Mouse (Mus musculus): Measurements from ENCODE around the gene Bin2. TPM values are rescaled to one million over a fixed set of nuclear protein-coding genes. Genes with fewer than 3 reads are reported as not detected.
"Not testable (repeated sequence)": the region's sequence is repeated elsewhere in the genome, so short reads cannot be mapped to it uniquely, and the experiment has no call there.

The Bin2 gene
- polyA plus RNA-seq, 1 experiment: 114 TPM

DNA sequence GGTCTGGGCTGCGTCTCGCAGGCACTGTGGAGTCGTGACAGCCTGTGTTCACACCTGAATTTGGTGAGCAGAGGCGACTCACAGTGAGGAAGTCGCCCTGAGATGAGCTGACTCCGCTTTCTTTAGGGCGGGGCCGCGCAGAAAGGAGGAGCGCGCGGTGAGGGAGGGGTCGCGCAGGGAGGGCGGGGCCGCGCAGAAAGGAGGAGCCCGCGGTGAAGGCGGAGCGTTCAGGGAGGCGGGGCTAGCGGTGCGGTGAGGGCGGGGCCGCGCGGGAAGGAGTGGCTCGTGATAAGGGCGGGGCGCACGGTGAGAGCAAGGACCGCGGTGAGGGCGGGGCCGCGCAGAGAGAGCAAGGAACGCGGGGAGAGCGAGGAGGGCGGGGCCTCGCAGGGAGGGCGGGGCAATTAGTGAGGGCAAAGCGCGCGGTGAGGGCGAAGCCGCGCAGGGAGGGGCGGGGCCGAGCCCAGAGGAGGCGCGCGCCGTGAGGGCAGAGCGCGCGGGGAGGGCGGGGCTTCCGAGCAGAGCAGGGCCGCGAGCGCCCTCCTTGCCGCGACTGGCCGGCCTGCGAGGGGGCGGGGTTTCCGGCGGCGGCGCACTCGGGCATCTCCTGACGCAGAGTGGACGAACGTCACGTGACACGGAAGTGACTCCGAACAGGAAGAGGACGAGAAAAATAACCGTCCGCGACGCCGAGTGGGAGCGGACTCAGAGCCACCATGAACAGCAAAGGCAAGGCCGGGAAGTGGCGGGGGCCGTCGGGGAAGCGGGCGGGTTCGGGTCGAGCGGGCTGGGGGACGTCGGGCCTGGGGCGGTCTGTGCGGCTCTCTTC, 54.1 kb downstream of the Bin2 start, which contains the start of gene Dazap2:
Gene Dazap2, plus strand, starts transcription at position 354 of the 829 bp plus-strand sequence.
- Histone ChIP-seq H3K36me3 (ENCODE audit: control insufficient read depth, insufficient read depth, low read length) (peaks cover 16% of the 10 kb centered on the region), H3K27me3 (ENCODE audit: control insufficient read depth, insufficient read depth, low read length) (no peaks in the 10 kb centered on the region), H3K27ac (ENCODE audit: control insufficient read depth, insufficient read depth, low read length) (peak within 1 kb of the TSS; percentile 55), H3K4me1 (replicated peaks; ENCODE audit: control insufficient read depth, insufficient read depth, low read length) (peaks cover 18% of the 10 kb centered on the region), H3K4me3 (ENCODE audit: control insufficient read depth, insufficient read depth, low read length) (peak within 1 kb of the TSS; percentile 66)
- DNase-seq: peak; percentile 99
- 0 out of 2 replicates have a peak, but pooled peaks have one; percentile 25 for TF ChIP-seq CTCF (IDR thresholded peaks at IDR 0.05; ENCODE audit: borderline replicate concordance, control insufficient read depth, extremely low read depth, insufficient read depth, low read length, poor library complexity)
- peak; percentile 87 for TF ChIP-seq POLR2A (IDR thresholded peaks at IDR 0.05; ENCODE audit: control insufficient read depth, extremely low read depth, insufficient read depth, low read length, poor library complexity)
- WGBS: under 1% methylated on average over 97 of the region's 99 CpGs

- peak overlapping the region; percentile 66 for H3K4me3 ChIP-seq (ENCODE audit: control insufficient read depth, insufficient read depth, low read length)
- peaks cover 16% of the 10 kb centered on the region for H3K36me3 ChIP-seq (ENCODE audit: control insufficient read depth, insufficient read depth, low read length)
- peak overlapping the region; percentile 49 for H3K27ac ChIP-seq (ENCODE audit: control insufficient read depth, insufficient read depth, low read length)
- no peak for DNase-seq
- 21% methylated on average over 43 of the region's 43 CpGs for WGBS
- peaks cover 18% of the 10 kb centered on the region for H3K4me1 ChIP-seq (replicated peaks; ENCODE audit: control insufficient read depth, insufficient read depth, low read length)
- H3K27me3 ChIP-seq (ENCODE audit: control insufficient read depth, insufficient read depth, low read length): no peaks in the 10 kb centered on the region
- TF ChIP-seq CTCF (IDR thresholded peaks at IDR 0.05; ENCODE audit: borderline replicate concordance, control insufficient read depth, extremely low read depth, insufficient read depth, low read length, poor library complexity): no peak
- no peak for TF ChIP-seq POLR2A (IDR thresholded peaks at IDR 0.05; ENCODE audit: control insufficient read depth, extremely low read depth, insufficient read depth, low read length, poor library complexity)
Observed at GRCm38 (mm10) chr15:100614218-100614995, 54.9 kb downstream of the Bin2 start.

DNA sequence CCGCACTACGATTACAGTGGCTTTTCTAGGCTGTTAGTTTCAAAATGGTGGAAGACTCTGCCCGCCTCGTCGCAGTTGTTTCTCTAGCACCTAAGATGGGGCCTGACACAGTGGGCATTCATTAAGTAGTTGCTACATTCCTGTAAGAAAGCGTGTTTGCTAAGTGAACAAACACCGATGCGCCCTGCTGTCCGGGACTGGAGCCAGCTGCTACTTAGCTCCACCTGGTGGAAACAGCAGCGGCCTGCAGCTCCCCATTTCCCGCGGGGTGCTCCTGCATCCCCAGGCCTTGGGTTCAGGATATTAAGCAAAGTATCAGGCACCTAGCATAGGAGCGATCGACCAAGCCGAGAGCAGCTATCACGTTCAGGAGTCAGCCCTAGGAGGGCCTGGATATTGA, 55.8 kb downstream of the Bin2 start:
- Histone ChIP-seq H3K4me3 (ENCODE audit: control insufficient read depth, insufficient read depth, low read length) (no peak overlapping the region), H3K27me3 (ENCODE audit: control insufficient read depth, insufficient read depth, low read length) (no peaks in the 10 kb centered on the region), H3K36me3 (ENCODE audit: control insufficient read depth, insufficient read depth, low read length) (peaks cover 10% of the 10 kb centered on the region), H3K4me1 (replicated peaks; ENCODE audit: control insufficient read depth, insufficient read depth, low read length) (peaks cover 18% of the 10 kb centered on the region), H3K27ac (ENCODE audit: control insufficient read depth, insufficient read depth, low read length) (peak overlapping the region; percentile 21; the same call in 1 of the 2 replicates)
- 12% methylated on average over 16 of the region's 16 CpGs for WGBS
- TF ChIP-seq POLR2A (IDR thresholded peaks at IDR 0.05; ENCODE audit: control insufficient read depth, extremely low read depth, insufficient read depth, low read length, poor library complexity): no peak
- TF ChIP-seq CTCF (IDR thresholded peaks at IDR 0.05; ENCODE audit: borderline replicate concordance, control insufficient read depth, extremely low read depth, insufficient read depth, low read length, poor library complexity): peak; percentile 96
- DNase-seq: peak; percentile 73

- H3K27me3 ChIP-seq (ENCODE audit: control insufficient read depth, insufficient read depth, low read length): no peaks in the 10 kb centered on the region
- H3K4me1 ChIP-seq (replicated peaks; ENCODE audit: control insufficient read depth, insufficient read depth, low read length): peaks cover 18% of the 10 kb centered on the region
- DNase-seq: peak; percentile 62
- no peak overlapping the region for H3K4me3 ChIP-seq (ENCODE audit: control insufficient read depth, insufficient read depth, low read length)
- TF ChIP-seq CTCF (IDR thresholded peaks at IDR 0.05; ENCODE audit: borderline replicate concordance, control insufficient read depth, extremely low read depth, insufficient read depth, low read length, poor library complexity) (0 out of 2 replicates have a peak, but pooled peaks have one; percentile 60), POLR2A (IDR thresholded peaks at IDR 0.05; ENCODE audit: control insufficient read depth, extremely low read depth, insufficient read depth, low read length, poor library complexity) (no peak)
- no peaks in the 10 kb centered on the region; the same call in 1 of the 2 replicates for H3K36me3 ChIP-seq (ENCODE audit: control insufficient read depth, insufficient read depth, low read length)
- H3K27ac ChIP-seq (ENCODE audit: control insufficient read depth, insufficient read depth, low read length): no peak overlapping the region
- 65% methylated on average over 2 of the region's 2 CpGs for WGBS
Observed at GRCm38 (mm10) chr15:100612432-100612831, 56.9 kb downstream of the Bin2 start.

DNA sequence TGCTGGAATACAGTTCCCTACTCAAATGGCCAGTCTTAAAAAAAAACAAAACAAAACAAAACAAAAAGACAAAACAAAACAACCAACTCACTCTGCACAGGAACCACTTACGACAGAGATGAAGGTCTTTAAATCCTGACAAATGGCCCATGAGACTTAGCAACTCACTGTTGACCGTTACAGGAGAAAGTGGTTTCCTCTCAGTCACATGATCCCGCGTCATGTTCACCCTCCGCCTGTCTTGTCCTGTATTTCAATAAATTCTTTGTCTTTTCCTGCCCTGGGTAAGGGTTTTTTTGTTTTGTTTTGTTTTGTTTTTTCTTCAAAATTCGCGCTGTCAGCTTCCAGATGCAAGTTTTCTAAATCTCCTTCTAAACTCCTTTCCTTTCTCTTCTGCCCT, 57.4 kb downstream of the Bin2 start:
- Histone ChIP-seq H3K27me3 (ENCODE audit: control insufficient read depth, insufficient read depth, low read length) (no peaks in the 10 kb centered on the region), H3K36me3 (ENCODE audit: control insufficient read depth, insufficient read depth, low read length) (no peaks in the 10 kb centered on the region), H3K4me3 (ENCODE audit: control insufficient read depth, insufficient read depth, low read length) (no peak overlapping the region), H3K27ac (ENCODE audit: control insufficient read depth, insufficient read depth, low read length) (no peak overlapping the region), H3K4me1 (replicated peaks; ENCODE audit: control insufficient read depth, insufficient read depth, low read length) (peaks cover 18% of the 10 kb centered on the region)
- 79% methylated on average over 7 of the region's 7 CpGs for WGBS
- no peak for DNase-seq
- TF ChIP-seq CTCF (IDR thresholded peaks at IDR 0.05; ENCODE audit: borderline replicate concordance, control insufficient read depth, extremely low read depth, insufficient read depth, low read length, poor library complexity): no peak
- TF ChIP-seq POLR2A (IDR thresholded peaks at IDR 0.05; ENCODE audit: control insufficient read depth, extremely low read depth, insufficient read depth, low read length, poor library complexity): no peak

- H3K4me3 ChIP-seq (ENCODE audit: control insufficient read depth, insufficient read depth, low read length); H3K27ac ChIP-seq (ENCODE audit: control insufficient read depth, insufficient read depth, low read length); H3K27me3 ChIP-seq (ENCODE audit: control insufficient read depth, insufficient read depth, low read length); DNase-seq; H3K36me3 ChIP-seq (ENCODE audit: control insufficient read depth, insufficient read depth, low read length): not testable (repeated sequence)
- WGBS: 94% methylated on average over 8 of the region's 8 CpGs
- peaks cover 14% of the 10 kb centered on the region for H3K4me1 ChIP-seq (replicated peaks; ENCODE audit: control insufficient read depth, insufficient read depth, low read length)
Observed at GRCm38 (mm10) chr15:100606677-100607076, 62.7 kb downstream of the Bin2 start.

All from thymus, adult 2 months (tissue).